13 mouse cellular contexts compared by ENCODE assay signal in genomic region chr6:116259649-116260048, GRCm38 (mm10).
"Had no signal": no experiment of that assay in that cellular context is flagged by ENCODE, and none has a peak within 500 bp of the region (broad histone marks: within the 10 kb centered on the region; RNA-seq: fewer than 3 reads in every experiment).

No protein-coding gene starts in this region.

- H3K9ac ChIP-seq: limb, embryonic 15.5 days; neural tube, embryonic 15.5 days had no signal

- DNase-seq: kidney, adult 11 months; kidney, adult 9 months; kidney, postnatal 36 days; layer of hippocampus, adult 9-11 months; layer of hippocampus, postnatal 36 days; lung, adult 18-20 months; right cerebral cortex, adult 18-20 months; right cerebral cortex, postnatal 25 days; thymus, postnatal 36 days had no signal

- H3K4me2 ChIP-seq: limb, embryonic 15.5 days; neural tube, embryonic 15.5 days had no signal

- H3K27ac ChIP-seq: kidney, postnatal 0 days; limb, embryonic 15.5 days; neural tube, embryonic 15.5 days had no signal

- H3K27me3 ChIP-seq: limb, embryonic 15.5 days; neural tube, embryonic 15.5 days had no signal

- H3K4me1 ChIP-seq: limb, embryonic 15.5 days had no signal

- H3K4me3 ChIP-seq: limb, embryonic 15.5 days; myocyte; neural tube, embryonic 15.5 days had no signal

- H3K9me3 ChIP-seq: limb, embryonic 15.5 days; neural tube, embryonic 15.5 days had no signal
